Mouse (Mus musculus) embryonic fibroblast, embryonic 13.5 days (primary cell): ENCODE results near the gene Pax6.

Experiments used
- CTCF ChIP-seq: IDR thresholded peaks from 2 replicates; pipeline ENCODE4 v1.5.1; 2011; ENCODE audit warnings: mild to moderate bottlenecking, control low read depth, low read length, moderate library complexity, borderline replicate concordance; ENCODE audit not compliant: insufficient read depth
- POLR2A ChIP-seq: IDR thresholded peaks from 2 replicates; pipeline ENCODE4 v1.6.1; 2011; ENCODE audit warnings: low read depth, mild to moderate bottlenecking, control low read depth, low read length, moderate library complexity

- TF ChIP-seq CTCF: no peak
- no peak for TF ChIP-seq POLR2A
Observed at GRCm38 (mm10) chr2:105736166-105736565, 67.5 kb downstream of the Pax6 start.
